Mouse (Mus musculus) brain, embryonic 14.5 days (tissue): ENCODE measurements at regions not wholly inside any gene's neighbourhood (a gene's known extent, or its start where the extent isn't known, plus 50 kb on each side); places are given as distances from the start of the nearest gene placed in this dataset.

ENCODE experiments used
- CTCF ChIP-seq: fragments of 200-500 bp; IDR thresholded peaks from 2 replicates; pipeline ENCODE4 v1.5.1; 2012; ENCODE audit warnings: inconsistent platforms, mild to moderate bottlenecking, moderate library complexity, borderline replicate concordance; ENCODE audit not compliant: insufficient read depth, insufficient read length; ENCODE audit errors: extremely low read depth
- POLR2A ChIP-seq: fragments of 200-500 bp; IDR thresholded peaks from 2 replicates; pipeline ENCODE4 v1.6.1; 2012; ENCODE audit warnings: mild to moderate bottlenecking, inconsistent platforms, borderline replicate concordance; ENCODE audit not compliant: poor library complexity, insufficient read depth, insufficient read length, severe bottlenecking; ENCODE audit errors: extremely low read depth

- TF ChIP-seq POLR2A, result no peak
- no peak for TF ChIP-seq CTCF
Observed at GRCm38 (mm10) chr8:26887551-26887950, 89.6 kb upstream of the Zfp703 start.
